Mouse (Mus musculus) liver, adult 2 months (tissue): ENCODE data around the gene Gm11037. TPM values are rescaled to one million over a fixed set of nuclear protein-coding genes. Genes with fewer than 3 reads are reported as not detected.

Source experiments
- DNase-seq: peaks from one replicate; pipeline ENCODE4 v3.0.0-alpha.2; 2011; ENCODE audit warnings: low read depth, low spot score; ENCODE audit errors: extremely low read depth
- H3K27ac ChIP-seq: fragments of 200-500 bp; replicated peaks from 2 replicates; pipeline ENCODE4 v1.5.1; 2012; ENCODE audit warnings: low read depth, mild to moderate bottlenecking, control low read depth, inconsistent platforms, low read length; ENCODE audit not compliant: insufficient read depth
- H3K27me3 ChIP-seq: fragments of 200-500 bp; 2 replicates; pipeline ENCODE4 v1.6.1; 2012; ENCODE audit warnings: mild to moderate bottlenecking, moderate library complexity, low read length, inconsistent platforms; ENCODE audit not compliant: control insufficient read depth, insufficient read depth
- H3K36me3 ChIP-seq: fragments of 200-500 bp; 2 replicates; pipeline ENCODE4 v1.6.1; 2012; ENCODE audit warnings: low read length, inconsistent platforms; ENCODE audit not compliant: control insufficient read depth, insufficient read depth
- H3K4me1 ChIP-seq: fragments of 200-500 bp; 2 replicates; pipeline ENCODE4 v1.6.1; 2011; ENCODE audit warnings: low read length; ENCODE audit not compliant: control insufficient read depth, insufficient read depth
- H3K4me3 ChIP-seq: fragments of 200-500 bp; 2 replicates; pipeline ENCODE4 v1.5.1; 2011; ENCODE audit warnings: low read depth, mild to moderate bottlenecking, control low read depth, low read length, moderate library complexity; ENCODE audit not compliant: insufficient read depth
- H3K79me2 ChIP-seq: fragments of 200-500 bp; 2 replicates; pipeline ENCODE4 v1.6.1; 2012; ENCODE audit warnings: inconsistent platforms, mild to moderate bottlenecking, low read length, moderate library complexity; ENCODE audit not compliant: control insufficient read depth, insufficient read depth
- H3K9ac ChIP-seq: fragments of 200-500 bp; 2 replicates; pipeline ENCODE4 v1.6.1; 2012; ENCODE audit warnings: low read depth, mild to moderate bottlenecking, control low read depth, inconsistent platforms, low read length
- CTCF ChIP-seq: fragments of 200-500 bp; IDR thresholded peaks from 2 replicates; pipeline ENCODE4 v1.5.1; 2011; ENCODE audit warnings: low read depth, low read length, control low read depth
- POLR2A ChIP-seq: fragments of 200-500 bp; IDR thresholded peaks from 2 replicates; pipeline ENCODE4 v1.6.1; 2011; ENCODE audit warnings: low read length, control low read depth; ENCODE audit not compliant: insufficient read depth; ENCODE audit errors: extremely low read depth
- WGBS: fragments of 180-500 bp; shearing (Covaris S2); methylation state at CpG from one replicate; pipeline ENCODE4 v1.1.7; 2018; 5-methylcytosine and 5-hydroxymethylcytosine counted together
- polyA plus RNA-seq: library from polyadenylated mRNA; depleted of rRNA; stranded (reverse); fragments of >200 nt; gene quantifications from 2 replicates; pipeline ENCODE4 v1.2.3, GENCODE M21; 2012
- total RNA-seq: library from RNA; depleted of rRNA; stranded (reverse); fragments of >200 nt; gene quantifications from 2 replicates; pipeline ENCODE4 v1.2.3, GENCODE M21; 2014

Gene Gm11037
- total and polyA plus RNA-seq, 2 experiments = not detected

GRCm38 (mm10) chr2:131156987-131157386, 23.7 kb downstream of the Gm11037 start:
- DNase-seq = no peak

GRCm38 (mm10) chr2:131159491-131159910, 26.2 kb downstream of the Gm11037 start:
- peak overlapping the region; percentile 59 for H3K9ac ChIP-seq
- under 1% methylated on average over 18 of the region's 18 CpGs for WGBS
- peak overlapping the region; percentile 59 for H3K4me3 ChIP-seq
- H3K4me1 ChIP-seq = peaks cover 8% of the 10 kb centered on the region; the same call in 1 of the 2 replicates
- H3K36me3 ChIP-seq = no peaks in the 10 kb centered on the region
- no peaks in the 10 kb centered on the region for H3K27me3 ChIP-seq
- no peak overlapping the region for H3K27ac ChIP-seq
- no peaks in the 10 kb centered on the region for H3K79me2 ChIP-seq
- TF ChIP-seq CTCF (no peak), POLR2A (no peak)
- no peak for DNase-seq

More at GRCm38 (mm10) chr2:131156987-131157386, 23.7 kb downstream of the Gm11037 start:
- no peak overlapping the region for H3K27ac ChIP-seq
- no peak overlapping the region for H3K9ac ChIP-seq
- no peaks in the 10 kb centered on the region for H3K27me3 ChIP-seq
- no peaks in the 10 kb centered on the region for H3K36me3 ChIP-seq
- no peaks in the 10 kb centered on the region for H3K79me2 ChIP-seq
- WGBS = 88% methylated on average over 7 of the region's 7 CpGs
- peaks cover 5% of the 10 kb centered on the region; the same call in 1 of the 2 replicates for H3K4me1 ChIP-seq
- no peak overlapping the region for H3K4me3 ChIP-seq
- TF ChIP-seq POLR2A (no peak), CTCF (no peak)

- Histone ChIP-seq H3K4me3 (peak within 1 kb of the TSS; percentile 69), H3K79me2 (no peaks in the 10 kb centered on the region), H3K36me3 (no peaks in the 10 kb centered on the region), H3K27me3 (no peaks in the 10 kb centered on the region), H3K4me1 (peaks cover 9% of the 10 kb centered on the region; the same call in 1 of the 2 replicates), H3K9ac (peak within 1 kb of the TSS; percentile 76), H3K27ac (peak within 1 kb of the TSS; percentile 80)
- TF ChIP-seq POLR2A (peak; percentile 89), CTCF (0 out of 2 replicates have a peak, but pooled peaks have one; percentile 1)
- under 1% methylated on average over 54 of the region's 54 CpGs for WGBS
- DNase-seq = peak; percentile 94
Measured at GRCm38 (mm10) chr2:131159938-131160581, 26.8 kb downstream of the Gm11037 start, which contains the start of gene 1700037H04Rik. Gene 1700037H04Rik (minus strand): TSS chr2:131160081.

GRCm38 (mm10) chr2:131160671-131161111, 27.4 kb downstream of the Gm11037 start:
- H3K4me3 ChIP-seq = peak overlapping the region; percentile 69
- TF ChIP-seq CTCF = no peak
- no peak for TF ChIP-seq POLR2A
- peak; percentile 58 for DNase-seq
- no peaks in the 10 kb centered on the region for H3K36me3 ChIP-seq
- H3K4me1 ChIP-seq = peaks cover 9% of the 10 kb centered on the region; the same call in 1 of the 2 replicates
- H3K27me3 ChIP-seq = no peaks in the 10 kb centered on the region
- H3K27ac ChIP-seq = peak overlapping the region; percentile 80
- peak overlapping the region; percentile 76 for H3K9ac ChIP-seq
- 3% methylated on average over 17 of the region's 17 CpGs for WGBS
- no peaks in the 10 kb centered on the region for H3K79me2 ChIP-seq

- TF ChIP-seq POLR2A = no peak
- no peak for TF ChIP-seq CTCF
- H3K36me3 ChIP-seq = no peaks in the 10 kb centered on the region
- H3K79me2 ChIP-seq = no peaks in the 10 kb centered on the region
- WGBS = 56% methylated on average over 7 of the region's 7 CpGs
- peak overlapping the region; percentile 99 for H3K27ac ChIP-seq
- peak overlapping the region; percentile 77 for H3K4me3 ChIP-seq
- H3K4me1 ChIP-seq = peaks cover 9% of the 10 kb centered on the region; the same call in 1 of the 2 replicates
- peak overlapping the region; percentile 68 for H3K9ac ChIP-seq
- H3K27me3 ChIP-seq = no peaks in the 10 kb centered on the region
- DNase-seq = peak; percentile 95
Measured at GRCm38 (mm10) chr2:131163924-131164323, 30.6 kb downstream of the Gm11037 start.

- no peak for TF ChIP-seq CTCF
- no peak for TF ChIP-seq POLR2A
- Histone ChIP-seq H3K4me3 (no peak overlapping the region), H3K36me3 (no peaks in the 10 kb centered on the region), H3K27ac (no peak overlapping the region), H3K27me3 (no peaks in the 10 kb centered on the region), H3K4me1 (peaks cover 4% of the 10 kb centered on the region; the same call in 1 of the 2 replicates), H3K79me2 (no peaks in the 10 kb centered on the region), H3K9ac (no peak overlapping the region)
- no peak for DNase-seq
- 98% methylated on average over 2 of the region's 2 CpGs for WGBS
Measured at GRCm38 (mm10) chr2:131166172-131166571, 32.9 kb downstream of the Gm11037 start.
